Comparison of ENCODE assay signal across 15 mouse cellular contexts in the genomic region with DNA sequence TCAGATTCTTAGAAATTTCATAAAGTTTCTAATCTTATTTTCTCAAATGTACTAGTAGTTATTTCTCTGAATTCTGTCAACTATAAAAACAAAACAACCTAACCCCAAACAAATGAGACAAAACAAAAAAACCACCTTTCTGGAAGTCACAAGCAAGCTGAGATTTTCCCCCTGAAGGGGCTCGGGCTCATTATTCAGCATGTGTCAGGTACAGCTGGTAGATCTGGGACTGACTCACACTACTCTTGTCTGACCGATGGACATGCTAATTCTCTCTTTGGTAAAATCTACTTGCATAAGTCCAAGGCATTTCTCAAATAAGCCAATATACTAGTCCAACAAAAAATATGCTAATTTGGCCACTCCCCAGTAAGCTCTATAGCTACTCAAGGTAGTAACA. TPM values are rescaled to one million over a fixed set of nuclear protein-coding genes. Genes with fewer than 3 reads are reported as not detected.
DNase-seq lines count a peak whose midpoint lies in the region; ATAC-seq and TF ChIP-seq lines count a peak whose summit lies in the region.
"Had no signal": no experiment of that assay in that cellular context is flagged by ENCODE, and none has a peak within 500 bp of the region (broad histone marks: within the 10 kb centered on the region; RNA-seq: fewer than 3 reads in every experiment).

No protein-coding gene starts in this region.

- no peak overlapping the region for H3K9ac ChIP-seq in hindbrain, embryonic 11.5 days (ENCODE audit: low read depth, low read length)
- H3K9ac ChIP-seq in midbrain, embryonic 13.5 days (replicated peaks) = peak overlapping the region; percentile 43; the same call in 1 of the 2 replicates
- H3K9ac ChIP-seq in midbrain, embryonic 11.5 days (ENCODE audit: low read length) = no peak overlapping the region
- H3K9ac ChIP-seq in hindbrain, postnatal 0 days (replicated peaks; ENCODE audit: low read length) = no peak overlapping the region
- H3K9ac ChIP-seq: heart, embryonic 15.5 days; limb, embryonic 15.5 days; lung, embryonic 15.5 days had no signal

- no peak overlapping the region for H3K4me2 ChIP-seq in hindbrain, embryonic 11.5 days (replicated peaks; ENCODE audit: low read depth, low read length)
- peak overlapping the region; percentile 85; the same call in 1 of the 2 replicates for H3K4me2 ChIP-seq in midbrain, embryonic 13.5 days (replicated peaks)
- H3K4me2 ChIP-seq in midbrain, embryonic 11.5 days = no peak overlapping the region
- H3K4me2 ChIP-seq in hindbrain, postnatal 0 days (ENCODE audit: low read depth, low read length) = peak overlapping the region; percentile 95; the same call in 1 of the 2 replicates

- no peak overlapping the region for H3K27ac ChIP-seq in hindbrain, embryonic 10.5 days
- H3K27ac ChIP-seq in hindbrain, embryonic 11.5 days (ENCODE audit: low read depth, low read length) = no peak overlapping the region
- H3K27ac ChIP-seq in midbrain, embryonic 13.5 days = no peak overlapping the region
- H3K27ac ChIP-seq in midbrain, embryonic 11.5 days (ENCODE audit: low read depth, low read length) = no peak overlapping the region
- H3K27ac ChIP-seq in hindbrain, postnatal 0 days = no peak overlapping the region
- H3K27ac ChIP-seq: heart, embryonic 15.5 days; limb, embryonic 15.5 days; lung, embryonic 15.5 days had no signal

- no peak for TF ChIP-seq CTCF in hindbrain, postnatal 0 days (IDR thresholded peaks at IDR 0.05; ENCODE audit: low read depth)

- H3K4me3 ChIP-seq in hindbrain, embryonic 10.5 days = 0 out of 2 replicates have a peak overlapping the region, but pooled peaks have one; percentile 9
- H3K4me3 ChIP-seq in hindbrain, embryonic 11.5 days (ENCODE audit: low read depth, low read length) = no peak overlapping the region
- no peak overlapping the region for H3K4me3 ChIP-seq in midbrain, embryonic 13.5 days (replicated peaks)
- no peak overlapping the region for H3K4me3 ChIP-seq in midbrain, embryonic 11.5 days (ENCODE audit: low read depth, low read length)
- no peak overlapping the region for H3K4me3 ChIP-seq in hindbrain, postnatal 0 days (ENCODE audit: low read length)
- H3K4me3 ChIP-seq: heart, embryonic 15.5 days; limb, embryonic 15.5 days; lung, embryonic 15.5 days had no signal

- WGBS in hindbrain, embryonic 10.5 days = 82% methylated on average over 2 of the region's 2 CpGs
- 79% methylated on average over 2 of the region's 2 CpGs for WGBS in hindbrain, embryonic 11.5 days
- 70% methylated on average over 2 of the region's 2 CpGs for WGBS in midbrain, embryonic 13.5 days
- 86% methylated on average over 2 of the region's 2 CpGs for WGBS in midbrain, embryonic 11.5 days
- 71% methylated on average over 2 of the region's 2 CpGs for WGBS in hindbrain, postnatal 0 days

- no peaks in the 10 kb centered on the region for H3K27me3 ChIP-seq in hindbrain, embryonic 10.5 days (ENCODE audit: insufficient read depth, poor library complexity, severe bottlenecking)
- no peaks in the 10 kb centered on the region for H3K27me3 ChIP-seq in hindbrain, embryonic 11.5 days (ENCODE audit: control insufficient read depth, insufficient read depth, low read length)
- H3K27me3 ChIP-seq in midbrain, embryonic 13.5 days = no peaks in the 10 kb centered on the region
- no peaks in the 10 kb centered on the region for H3K27me3 ChIP-seq in midbrain, embryonic 11.5 days (ENCODE audit: control insufficient read depth, insufficient read depth, low read length)
- H3K27me3 ChIP-seq in hindbrain, postnatal 0 days (ENCODE audit: insufficient read depth, low read length) = no peaks in the 10 kb centered on the region
- H3K27me3 ChIP-seq: heart, embryonic 15.5 days; limb, embryonic 15.5 days; lung, embryonic 15.5 days had no signal

- no peak for ATAC-seq in hindbrain, embryonic 11.5 days (ENCODE audit: low FRiP score)
- no peak for ATAC-seq in midbrain, embryonic 13.5 days
- no peak for ATAC-seq in midbrain, embryonic 11.5 days (ENCODE audit: low FRiP score)
- ATAC-seq in hindbrain, postnatal 0 days = no peak

- DNase-seq in hindbrain, embryonic 10.5 days (ENCODE audit: low spot score) = no peak
- DNase-seq in hindbrain, embryonic 11.5 days (ENCODE audit: low spot score) = no peak
- DNase-seq in midbrain, embryonic 11.5 days (ENCODE audit: low spot score, missing footprints) = no peak
- no peak for DNase-seq in hindbrain, postnatal 0 days (ENCODE audit: low spot score)
- no peak for DNase-seq in cerebellum, postnatal 4 days (ENCODE audit: low spot score in 2 of 2)
- no peak for DNase-seq in lung, postnatal 36 days
- DNase-seq: adrenal gland, postnatal 10 days; cerebellum, adult 9-11 months; heart, adult 11 months; right cerebral cortex, postnatal 25 days had no signal

- peaks cover 11% of the 10 kb centered on the region for H3K36me3 ChIP-seq in hindbrain, embryonic 10.5 days
- H3K36me3 ChIP-seq in hindbrain, embryonic 11.5 days (ENCODE audit: control insufficient read depth, insufficient read depth, low read length) = no peaks in the 10 kb centered on the region
- H3K36me3 ChIP-seq in midbrain, embryonic 13.5 days = 0 out of 2 replicates have a peak, but pooled peaks cover 4% of the 10 kb centered on the region
- no peaks in the 10 kb centered on the region for H3K36me3 ChIP-seq in midbrain, embryonic 11.5 days (ENCODE audit: control insufficient read depth, insufficient read depth, low read length)
- no peaks in the 10 kb centered on the region for H3K36me3 ChIP-seq in hindbrain, postnatal 0 days (ENCODE audit: insufficient read depth, low read length)
- H3K36me3 ChIP-seq: heart, embryonic 15.5 days; limb, embryonic 15.5 days; lung, embryonic 15.5 days had no signal

- no peaks in the 10 kb centered on the region for H3K9me3 ChIP-seq in hindbrain, embryonic 10.5 days
- no peaks in the 10 kb centered on the region for H3K9me3 ChIP-seq in hindbrain, embryonic 11.5 days (ENCODE audit: control insufficient read depth, low read length)
- no peaks in the 10 kb centered on the region for H3K9me3 ChIP-seq in midbrain, embryonic 13.5 days
- no peaks in the 10 kb centered on the region for H3K9me3 ChIP-seq in midbrain, embryonic 11.5 days (ENCODE audit: control insufficient read depth, low read length)
- no peaks in the 10 kb centered on the region for H3K9me3 ChIP-seq in hindbrain, postnatal 0 days (ENCODE audit: low read length)
- H3K9me3 ChIP-seq: heart, embryonic 15.5 days; limb, embryonic 15.5 days; lung, embryonic 15.5 days had no signal

- peaks cover 21% of the 10 kb centered on the region for H3K4me1 ChIP-seq in hindbrain, embryonic 10.5 days (replicated peaks)
- no peaks in the 10 kb centered on the region for H3K4me1 ChIP-seq in hindbrain, embryonic 11.5 days (replicated peaks; ENCODE audit: control insufficient read depth, insufficient read depth, low read length)
- H3K4me1 ChIP-seq in midbrain, embryonic 13.5 days (replicated peaks) = peaks cover 29% of the 10 kb centered on the region
- H3K4me1 ChIP-seq in midbrain, embryonic 11.5 days (ENCODE audit: control insufficient read depth, insufficient read depth, low read length) = peaks cover 11% of the 10 kb centered on the region; the same call in 1 of the 2 replicates
- peaks cover 5% of the 10 kb centered on the region; the same call in 1 of the 2 replicates for H3K4me1 ChIP-seq in hindbrain, postnatal 0 days (ENCODE audit: insufficient read depth, low read length)

RNA-seq across cellular contexts. Expression of a gene that starts 5.0 kb away (rescaled TPM):
- 34.0 and 37.0 TPM in 2 replicates for polyA plus RNA-seq in hindbrain, embryonic 10.5 days (2016; fragmentation: Nextera tagmentation; extraction: Ambion mirVana)
- 50.2 and 54.3 TPM in 2 replicates for polyA plus RNA-seq in hindbrain, embryonic 11.5 days (2014; fragmentation: Nextera tagmentation; extraction: Ambion mirVana)
- polyA plus RNA-seq in midbrain, embryonic 13.5 days (2015; fragmentation: Nextera tagmentation; extraction: Ambion mirVana) = 45.5 and 47.3 TPM in 2 replicates
- polyA plus RNA-seq in midbrain, embryonic 11.5 days (2014; fragmentation: Nextera tagmentation; extraction: Ambion mirVana) = 41.6 and 47.4 TPM in 2 replicates
- 33.5 and 35.5 TPM in 2 replicates for total RNA-seq in hindbrain, postnatal 0 days (2014; rRNA removed)
- 39.5 and 40.2 TPM in 2 replicates for polyA plus RNA-seq in hindbrain, postnatal 0 days (2015; fragmentation: Nextera tagmentation; extraction: Ambion mirVana)

RNA-seq across cellular contexts. Expression of a gene that starts 41.2 kb away (rescaled TPM):
- 3.5 and 5.0 TPM in 2 replicates for polyA plus RNA-seq in hindbrain, embryonic 10.5 days (2016; fragmentation: Nextera tagmentation; extraction: Ambion mirVana)
- 4.6 and 5.9 TPM in 2 replicates for polyA plus RNA-seq in hindbrain, embryonic 11.5 days (2014; fragmentation: Nextera tagmentation; extraction: Ambion mirVana)
- polyA plus RNA-seq in midbrain, embryonic 13.5 days (2015; fragmentation: Nextera tagmentation; extraction: Ambion mirVana) = 3.2 and 3.6 TPM in 2 replicates
- polyA plus RNA-seq in midbrain, embryonic 11.5 days (2014; fragmentation: Nextera tagmentation; extraction: Ambion mirVana) = 4.6 and 6.2 TPM in 2 replicates
- 3.3 and 4.6 TPM in 2 replicates for total RNA-seq in hindbrain, postnatal 0 days (2014; rRNA removed)
- 1.9 and 2.3 TPM in 2 replicates for polyA plus RNA-seq in hindbrain, postnatal 0 days (2015; fragmentation: Nextera tagmentation; extraction: Ambion mirVana)
- total RNA-seq: MEL had no signal

RNA-seq across cellular contexts. Expression of a gene that starts 54.6 kb away (rescaled TPM):
- polyA plus RNA-seq in hindbrain, embryonic 10.5 days (2016; fragmentation: Nextera tagmentation; extraction: Ambion mirVana) = 33.3 and 47.5 TPM in 2 replicates
- 61.9 and 67.4 TPM in 2 replicates for polyA plus RNA-seq in hindbrain, embryonic 11.5 days (2014; fragmentation: Nextera tagmentation; extraction: Ambion mirVana)
- 103 and 107 TPM in 2 replicates for polyA plus RNA-seq in midbrain, embryonic 13.5 days (2015; fragmentation: Nextera tagmentation; extraction: Ambion mirVana)
- polyA plus RNA-seq in midbrain, embryonic 11.5 days (2014; fragmentation: Nextera tagmentation; extraction: Ambion mirVana) = 52.7 and 53.2 TPM in 2 replicates
- 110 and 114 TPM in 2 replicates for total RNA-seq in hindbrain, postnatal 0 days (2014; rRNA removed)
- polyA plus RNA-seq in hindbrain, postnatal 0 days (2015; fragmentation: Nextera tagmentation; extraction: Ambion mirVana) = 195 and 197 TPM in 2 replicates

Comparison
In these comparisons a context has a peak if more than half of its experiments do, and no peak if none do; other contexts are left out.
1. H3K4me2 ChIP-seq: peak in midbrain, embryonic 13.5 days (single experiment) and hindbrain, postnatal 0 days (single experiment); none in hindbrain, embryonic 11.5 days (single experiment) and midbrain, embryonic 11.5 days (single experiment).